Mouse (Mus musculus): Measurements from ENCODE around the gene Abcf2. TPM values are rescaled to one million over a fixed set of nuclear protein-coding genes. Genes with fewer than 3 reads are reported as not detected.

Abcf2 gene
- total and polyA plus RNA-seq, 2 experiments: 25.9 to 31.9 TPM

DNA sequence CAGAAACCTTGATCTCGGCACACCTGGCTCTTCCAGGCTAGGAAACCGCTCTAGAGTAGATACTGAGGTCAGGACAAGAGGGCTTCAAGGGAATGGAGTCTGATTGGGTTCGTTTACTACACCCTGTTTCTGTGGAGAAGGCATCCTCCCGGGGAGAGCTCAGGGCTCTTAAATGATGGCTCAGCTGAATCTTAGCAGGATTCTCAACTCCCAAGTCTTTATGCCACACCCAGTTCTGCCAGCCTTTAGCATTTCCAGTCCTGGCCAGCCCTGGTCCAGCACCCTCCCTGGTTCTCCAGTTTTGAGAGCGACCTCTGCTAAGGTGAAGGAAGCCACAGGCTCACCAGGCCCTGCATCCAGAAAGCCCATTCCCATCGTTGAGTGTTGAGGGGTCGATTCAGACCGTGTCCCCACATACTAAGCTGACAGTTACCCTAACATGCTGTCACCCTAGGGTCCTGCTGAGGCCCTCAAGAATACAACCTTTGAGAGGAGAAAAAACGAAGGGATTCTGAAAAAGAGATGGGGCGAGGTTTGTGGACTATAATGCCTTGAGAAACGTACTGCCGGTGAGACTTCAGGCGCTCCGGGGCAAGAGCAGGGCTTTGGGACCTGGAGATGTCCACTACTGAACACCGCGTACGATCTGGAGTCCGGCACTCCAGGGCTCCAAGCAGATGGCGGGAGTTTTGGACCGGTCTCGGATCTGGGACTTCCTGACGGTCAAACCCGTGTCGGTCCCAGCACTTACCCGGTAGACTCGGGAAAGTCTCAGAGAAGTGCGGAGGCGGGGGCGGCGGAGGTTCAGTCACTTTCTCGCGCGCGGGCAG, 51.7 kb downstream of the Abcf2 start:
- Histone ChIP-seq H3K4me1 (ENCODE audit: control insufficient read depth, insufficient read depth, low read length) (no peaks in the 10 kb centered on the region), H3K9ac (ENCODE audit: low read depth, low read length) (no peak overlapping the region), H3K36me3 (ENCODE audit: control insufficient read depth, insufficient read depth, low read length) (no peaks in the 10 kb centered on the region), H3K79me2 (ENCODE audit: control insufficient read depth, insufficient read depth, low read length) (no peaks in the 10 kb centered on the region), H3K27me3 (ENCODE audit: control insufficient read depth, insufficient read depth, low read length) (peaks cover 13% of the 10 kb centered on the region), H3K27ac (replicated peaks; ENCODE audit: insufficient read depth, low read depth, low read length) (no peak overlapping the region), H3K4me3 (ENCODE audit: insufficient read depth, low read depth, low read length) (no peak overlapping the region)
- WGBS: 8% methylated on average over 34 of the region's 34 CpGs
- no peak for TF ChIP-seq POLR2A (IDR thresholded peaks at IDR 0.05; ENCODE audit: extremely low read depth, insufficient read depth, low read length)
- TF ChIP-seq CTCF (IDR thresholded peaks at IDR 0.05; ENCODE audit: low read depth, low read length): no peak
- DNase-seq (ENCODE audit: extremely low read depth, low read depth, low spot score): no peak

DNA sequence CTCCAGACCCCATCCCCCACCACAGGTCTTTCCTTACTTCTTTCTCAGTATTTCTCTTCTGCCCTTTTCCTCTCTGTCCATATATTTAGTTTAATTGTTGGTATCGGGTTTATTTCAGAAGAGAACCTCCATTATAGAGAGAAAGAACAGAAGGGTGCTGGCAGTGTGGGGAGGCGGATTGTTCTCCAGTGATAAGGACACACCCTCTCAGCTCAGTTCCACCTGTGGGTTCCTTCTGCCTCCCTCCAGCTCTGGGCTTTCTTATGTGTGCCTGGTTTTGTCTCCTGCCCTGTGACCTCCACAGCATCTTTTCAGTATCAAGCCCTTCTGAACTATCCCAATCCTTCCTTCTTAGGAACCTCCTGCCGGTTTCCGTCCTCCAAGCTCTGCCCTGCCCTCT, 52.7 kb downstream of the Abcf2 start:
- WGBS: 28% methylated on average over 4 of the region's 4 CpGs
- no peak overlapping the region for H3K9ac ChIP-seq (ENCODE audit: low read depth, low read length)
- no peaks in the 10 kb centered on the region for H3K36me3 ChIP-seq (ENCODE audit: control insufficient read depth, insufficient read depth, low read length)
- no peaks in the 10 kb centered on the region for H3K79me2 ChIP-seq (ENCODE audit: control insufficient read depth, insufficient read depth, low read length)
- no peak overlapping the region for H3K4me3 ChIP-seq (ENCODE audit: insufficient read depth, low read depth, low read length)
- DNase-seq (ENCODE audit: extremely low read depth, low read depth, low spot score): no peak
- peaks cover 13% of the 10 kb centered on the region for H3K27me3 ChIP-seq (ENCODE audit: control insufficient read depth, insufficient read depth, low read length)
- no peak overlapping the region for H3K27ac ChIP-seq (replicated peaks; ENCODE audit: insufficient read depth, low read depth, low read length)
- H3K4me1 ChIP-seq (ENCODE audit: control insufficient read depth, insufficient read depth, low read length): no peaks in the 10 kb centered on the region
- TF ChIP-seq CTCF (IDR thresholded peaks at IDR 0.05; ENCODE audit: low read depth, low read length) (no peak), POLR2A (IDR thresholded peaks at IDR 0.05; ENCODE audit: extremely low read depth, insufficient read depth, low read length) (no peak)

DNA sequence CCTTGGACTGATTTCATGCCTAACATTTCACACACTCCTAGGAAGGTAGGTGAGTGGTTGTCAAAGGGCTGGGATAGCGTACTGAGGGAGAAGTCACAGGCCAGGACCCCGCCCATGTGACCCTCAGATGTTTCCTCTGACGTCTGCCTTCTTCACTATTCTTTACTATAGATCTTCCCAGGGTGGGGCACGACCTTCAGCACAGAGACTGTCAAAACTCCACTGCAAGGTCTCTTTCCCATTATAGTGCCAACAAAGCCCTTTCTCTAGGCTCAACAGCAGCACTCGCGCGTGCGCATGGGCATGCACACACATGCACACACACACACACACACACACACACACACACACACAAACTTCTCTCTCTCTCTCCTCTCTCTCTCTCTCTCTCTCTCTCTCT, 53.5 kb downstream of the Abcf2 start:
- Histone ChIP-seq H3K9ac (ENCODE audit: low read depth, low read length) (no peak overlapping the region), H3K27me3 (ENCODE audit: control insufficient read depth, insufficient read depth, low read length) (peaks cover 15% of the 10 kb centered on the region), H3K79me2 (ENCODE audit: control insufficient read depth, insufficient read depth, low read length) (no peaks in the 10 kb centered on the region), H3K27ac (replicated peaks; ENCODE audit: insufficient read depth, low read depth, low read length) (no peak overlapping the region), H3K4me3 (ENCODE audit: insufficient read depth, low read depth, low read length) (no peak overlapping the region), H3K4me1 (ENCODE audit: control insufficient read depth, insufficient read depth, low read length) (no peaks in the 10 kb centered on the region), H3K36me3 (ENCODE audit: control insufficient read depth, insufficient read depth, low read length) (no peaks in the 10 kb centered on the region)
- TF ChIP-seq POLR2A (IDR thresholded peaks at IDR 0.05; ENCODE audit: extremely low read depth, insufficient read depth, low read length) (no peak), CTCF (IDR thresholded peaks at IDR 0.05; ENCODE audit: low read depth, low read length) (no peak)
- DNase-seq (ENCODE audit: extremely low read depth, low read depth, low spot score): no peak
- 49% methylated on average over 8 of the region's 8 CpGs for WGBS

DNA sequence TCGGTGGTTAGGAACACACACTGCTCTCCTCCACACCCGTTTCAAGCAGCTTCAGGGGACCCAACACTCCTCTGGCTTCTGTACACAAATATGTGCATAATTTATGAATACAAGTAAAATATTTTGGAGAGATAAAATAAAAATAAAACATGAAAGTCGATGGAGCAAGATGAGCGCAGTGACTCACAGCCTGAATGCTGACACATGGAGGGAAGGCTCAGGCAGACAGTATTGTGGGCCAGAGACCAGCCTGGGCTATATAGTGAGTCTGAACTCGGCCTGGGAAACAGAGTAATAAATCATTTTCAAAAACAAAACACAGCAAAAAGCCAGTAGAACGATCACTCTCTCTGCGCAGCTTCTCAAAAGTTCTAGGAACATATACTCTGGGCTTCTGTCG, 55.9 kb downstream of the Abcf2 start:
- no peaks in the 10 kb centered on the region for H3K79me2 ChIP-seq (ENCODE audit: control insufficient read depth, insufficient read depth, low read length)

More for the DNA sequence above, 55.9 kb downstream of the Abcf2 start:
- peaks cover 9% of the 10 kb centered on the region for H3K27me3 ChIP-seq (ENCODE audit: control insufficient read depth, insufficient read depth, low read length)
- TF ChIP-seq CTCF (IDR thresholded peaks at IDR 0.05; ENCODE audit: low read depth, low read length) (no peak), POLR2A (IDR thresholded peaks at IDR 0.05; ENCODE audit: extremely low read depth, insufficient read depth, low read length) (no peak)
- H3K36me3 ChIP-seq (ENCODE audit: control insufficient read depth, insufficient read depth, low read length): no peaks in the 10 kb centered on the region
- no peak overlapping the region for H3K27ac ChIP-seq (replicated peaks; ENCODE audit: insufficient read depth, low read depth, low read length)
- no peaks in the 10 kb centered on the region for H3K4me1 ChIP-seq (ENCODE audit: control insufficient read depth, insufficient read depth, low read length)
- no peak overlapping the region for H3K9ac ChIP-seq (ENCODE audit: low read depth, low read length)
- H3K4me3 ChIP-seq (ENCODE audit: insufficient read depth, low read depth, low read length): no peak overlapping the region
- 63% methylated on average over 8 of the region's 8 CpGs for WGBS
- no peak for DNase-seq (ENCODE audit: extremely low read depth, low read depth, low spot score)

Other genes with a start within 250 kb of the Abcf2 start
- gene Kcnh2, start 225.9 kb downstream of the Abcf2 start, total RNA-seq (2014; rRNA removed): 0.13 TPM in 1 of 2 replicates, not detected in the other
- 0.21 TPM in 1 of 2 replicates, not detected in the other for gene Kcnh2, start 225.9 kb downstream of the Abcf2 start, polyA plus RNA-seq (2012; rRNA removed)
- 1.1 and 2.0 TPM in 2 replicates for gene Nos3, start 212.7 kb downstream of the Abcf2 start, total RNA-seq (2014; rRNA removed)
- gene Nos3, start 212.7 kb downstream of the Abcf2 start, polyA plus RNA-seq (2012; rRNA removed): 2.6 and 2.9 TPM in 2 replicates
- 0.09 and 0.27 TPM in 2 replicates for gene Atg9b, start 185.3 kb downstream of the Abcf2 start, total RNA-seq (2014; rRNA removed)
- 0.05 and 0.35 TPM in 2 replicates for gene Atg9b, start 185.3 kb downstream of the Abcf2 start, polyA plus RNA-seq (2012; rRNA removed)
- gene Abcb8, start 183.8 kb downstream of the Abcf2 start, total RNA-seq (2014; rRNA removed): 21.5 and 25.2 TPM in 2 replicates
- gene Abcb8, start 183.8 kb downstream of the Abcf2 start, polyA plus RNA-seq (2012; rRNA removed): 69.9 and 71.0 TPM in 2 replicates
- not detected in 2 replicates for gene Asic3, start 164.1 kb downstream of the Abcf2 start, total RNA-seq (2014; rRNA removed)
- 0.12 and 0.84 TPM in 2 replicates for gene Asic3, start 164.1 kb downstream of the Abcf2 start, polyA plus RNA-seq (2012; rRNA removed)
- gene Cdk5, start 153.9 kb downstream of the Abcf2 start, total RNA-seq (2014; rRNA removed): 9.5 and 10.0 TPM in 2 replicates
- 34.6 and 38.4 TPM in 2 replicates for gene Cdk5, start 153.9 kb downstream of the Abcf2 start, polyA plus RNA-seq (2012; rRNA removed)
- gene Slc4a2, start 153.6 kb downstream of the Abcf2 start, total RNA-seq (2014; rRNA removed): 15.4 and 22.7 TPM in 2 replicates
- gene Slc4a2, start 153.6 kb downstream of the Abcf2 start, polyA plus RNA-seq (2012; rRNA removed): 33.5 and 40.4 TPM in 2 replicates
- 22.3 and 28.5 TPM in 2 replicates for gene Fastk, start 132.2 kb downstream of the Abcf2 start, total RNA-seq (2014; rRNA removed)
- gene Fastk, start 132.2 kb downstream of the Abcf2 start, polyA plus RNA-seq (2012; rRNA removed): 104 and 166 TPM in 2 replicates
- gene Tmub1, start 129.6 kb downstream of the Abcf2 start, total RNA-seq (2014; rRNA removed): 5.2 and 6.2 TPM in 2 replicates
- gene Tmub1, start 129.6 kb downstream of the Abcf2 start, polyA plus RNA-seq (2012; rRNA removed): 30.7 and 35.2 TPM in 2 replicates
- 13.8 and 17.9 TPM in 2 replicates for gene Agap3, start 125.3 kb downstream of the Abcf2 start, total RNA-seq (2014; rRNA removed)
- gene Agap3, start 125.3 kb downstream of the Abcf2 start, polyA plus RNA-seq (2012; rRNA removed): 33.7 and 37.8 TPM in 2 replicates
- gene Gbx1, start 50.3 kb downstream of the Abcf2 start, total RNA-seq (2014; rRNA removed): not detected in 2 replicates
- 0.02 TPM in 1 of 2 replicates, not detected in the other for gene Gbx1, start 50.3 kb downstream of the Abcf2 start, polyA plus RNA-seq (2012; rRNA removed)
- gene Asb10, start 36.5 kb downstream of the Abcf2 start, total RNA-seq (2014; rRNA removed): 0.13 TPM in 1 of 2 replicates, not detected in the other
- 0.06 and 0.10 TPM in 2 replicates for gene Asb10, start 36.5 kb downstream of the Abcf2 start, polyA plus RNA-seq (2012; rRNA removed)
- gene 4931409K22Rik, start 20.7 kb downstream of the Abcf2 start, total RNA-seq (2014; rRNA removed): not detected in 2 replicates
- not detected in 2 replicates for gene 4931409K22Rik, start 20.7 kb downstream of the Abcf2 start, polyA plus RNA-seq (2012; rRNA removed)
- gene Chpf2, start 9.3 kb upstream of the Abcf2 start, total RNA-seq (2014; rRNA removed): 9.5 and 14.2 TPM in 2 replicates
- 21.1 and 22.4 TPM in 2 replicates for gene Chpf2, start 9.3 kb upstream of the Abcf2 start, polyA plus RNA-seq (2012; rRNA removed)
- 0.55 and 1.3 TPM in 2 replicates for gene Smarcd3, start 46.9 kb upstream of the Abcf2 start, total RNA-seq (2014; rRNA removed)
- 1.3 TPM in 2 replicates for gene Smarcd3, start 46.9 kb upstream of the Abcf2 start, polyA plus RNA-seq (2012; rRNA removed)
- gene Nub1, start 108.1 kb upstream of the Abcf2 start, total RNA-seq (2014; rRNA removed): 14.4 and 19.6 TPM in 2 replicates
- gene Nub1, start 108.1 kb upstream of the Abcf2 start, polyA plus RNA-seq (2012; rRNA removed): 19.9 and 20.2 TPM in 2 replicates
- 0.27 and 0.28 TPM in 2 replicates for gene Wdr86, start 153.3 kb upstream of the Abcf2 start, total RNA-seq (2014; rRNA removed)
- 0.26 and 1.0 TPM in 2 replicates for gene Wdr86, start 153.3 kb upstream of the Abcf2 start, polyA plus RNA-seq (2012; rRNA removed)
- gene Crygn, start 180.5 kb upstream of the Abcf2 start, total RNA-seq (2014; rRNA removed): 1.0 and 1.4 TPM in 2 replicates
- 1.0 and 1.9 TPM in 2 replicates for gene Crygn, start 180.5 kb upstream of the Abcf2 start, polyA plus RNA-seq (2012; rRNA removed)